Mouse (Mus musculus) cerebellum, adult 2 months (tissue): ENCODE measurements at regions not wholly inside any gene's neighbourhood (a gene's known extent, or its start where the extent isn't known, plus 50 kb on each side); places are given as distances from the start of the nearest gene placed in this dataset.

Experiments
- DNase-seq, 2 experiments: peaks; one replicate each; pipeline ENCODE4 v3.0.0; 2021
- H3K27ac ChIP-seq: fragments of 200-500 bp; 2 replicates; pipeline ENCODE4 v1.5.1; 2012; ENCODE audit warnings: low read length, control low read depth, inconsistent platforms; ENCODE audit not compliant: insufficient read depth
- H3K27me3 ChIP-seq: fragments of 200-500 bp; 2 replicates; pipeline ENCODE4 v1.6.1; 2012; ENCODE audit warnings: inconsistent platforms, mild to moderate bottlenecking, low read length, moderate library complexity; ENCODE audit not compliant: control insufficient read depth, insufficient read depth
- H3K4me1 ChIP-seq: fragments of 200-500 bp; 2 replicates; pipeline ENCODE4 v1.6.1; 2011; ENCODE audit warnings: low read length; ENCODE audit not compliant: control insufficient read depth, insufficient read depth
- H3K4me3 ChIP-seq: fragments of 200-500 bp; replicated peaks from 2 replicates; pipeline ENCODE3; 2011; ENCODE audit warnings: mild to moderate bottlenecking, low read depth, low read length, control low read depth; ENCODE audit not compliant: insufficient read depth
- CTCF ChIP-seq: fragments of 200-500 bp; IDR thresholded peaks from 2 replicates; pipeline ENCODE4 v1.5.1; 2011; ENCODE audit warnings: low read depth, mild to moderate bottlenecking, control low read depth, low read length, moderate library complexity, borderline replicate concordance; ENCODE audit not compliant: insufficient read depth
- POLR2A ChIP-seq: fragments of 200-500 bp; IDR thresholded peaks from 2 replicates; pipeline ENCODE4 v1.6.1; 2011; ENCODE audit warnings: low read length, control low read depth, borderline replicate concordance; ENCODE audit not compliant: insufficient read depth
- WGBS: fragments of 180-500 bp; shearing (Covaris S2); methylation state at CpG from one replicate; pipeline ENCODE4 v1.1.7; 2018; 5-methylcytosine and 5-hydroxymethylcytosine counted together

GRCm38 (mm10) chr12:110221184-110221583 lies 57.7 kb upstream of the Dio3 start:
- H3K27me3 ChIP-seq = no peaks in the 10 kb centered on the region
- WGBS = 69% methylated on average over 4 of the region's 4 CpGs
- no peak overlapping the region for H3K27ac ChIP-seq
- peaks cover 3% of the 10 kb centered on the region; the same call in 1 of the 2 replicates for H3K4me1 ChIP-seq
- no peak for TF ChIP-seq CTCF
- TF ChIP-seq POLR2A = no peak
- H3K4me3 ChIP-seq = no peak overlapping the region
- DNase-seq = no peak

- Histone ChIP-seq H3K4me1 (peaks cover 3% of the 10 kb centered on the region; the same call in 1 of the 2 replicates), H3K27ac (no peak overlapping the region), H3K27me3 (no peaks in the 10 kb centered on the region), H3K4me3 (no peak overlapping the region)
- no peak for DNase-seq
- TF ChIP-seq CTCF = no peak
- 44% methylated on average over 3 of the region's 3 CpGs for WGBS
These were observed 57.2 kb upstream of the Dio3 start for GRCm38 (mm10) chr12:110221679-110222078.

- H3K27ac ChIP-seq = no peak overlapping the region
- WGBS = 22% methylated on average over 7 of the region's 7 CpGs
- no peak for TF ChIP-seq CTCF
- no peak for TF ChIP-seq POLR2A
- no peaks in the 10 kb centered on the region for H3K27me3 ChIP-seq
- H3K4me3 ChIP-seq = no peak overlapping the region
- H3K4me1 ChIP-seq = peaks cover 3% of the 10 kb centered on the region; the same call in 1 of the 2 replicates
- DNase-seq = no peak
These were observed 54.6 kb upstream of the Dio3 start for GRCm38 (mm10) chr12:110224250-110224649.

DNA sequence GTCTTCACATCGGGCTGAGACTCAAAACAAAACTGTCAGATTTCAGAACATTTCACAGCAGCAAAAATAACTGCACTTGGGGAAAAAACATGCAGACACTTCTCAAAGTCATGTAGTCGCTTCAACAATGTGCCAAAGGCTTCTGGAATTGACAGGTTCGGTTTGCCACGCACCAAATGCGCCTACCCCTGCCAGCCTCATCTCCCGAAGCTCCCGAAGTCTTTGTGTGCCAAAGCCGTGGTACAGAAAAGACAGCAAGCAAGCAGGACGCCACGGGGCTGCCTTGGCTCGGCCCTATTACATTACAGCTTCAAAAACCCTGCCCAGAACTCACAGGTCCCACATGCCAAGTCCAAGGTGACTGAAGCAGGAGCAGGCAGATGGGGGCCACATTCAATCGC lies 50.9 kb upstream of the Dio3 start:
- H3K27ac ChIP-seq = no peak overlapping the region
- H3K27me3 ChIP-seq = no peaks in the 10 kb centered on the region
- no peak for TF ChIP-seq POLR2A
- no peak for TF ChIP-seq CTCF
- H3K4me3 ChIP-seq = no peak overlapping the region
- DNase-seq = no peak
- peaks cover 3% of the 10 kb centered on the region; the same call in 1 of the 2 replicates for H3K4me1 ChIP-seq
- 12% methylated on average over 12 of the region's 12 CpGs for WGBS
